ENCODE assay signal across 8 mouse cellular contexts in the genomic region with DNA sequence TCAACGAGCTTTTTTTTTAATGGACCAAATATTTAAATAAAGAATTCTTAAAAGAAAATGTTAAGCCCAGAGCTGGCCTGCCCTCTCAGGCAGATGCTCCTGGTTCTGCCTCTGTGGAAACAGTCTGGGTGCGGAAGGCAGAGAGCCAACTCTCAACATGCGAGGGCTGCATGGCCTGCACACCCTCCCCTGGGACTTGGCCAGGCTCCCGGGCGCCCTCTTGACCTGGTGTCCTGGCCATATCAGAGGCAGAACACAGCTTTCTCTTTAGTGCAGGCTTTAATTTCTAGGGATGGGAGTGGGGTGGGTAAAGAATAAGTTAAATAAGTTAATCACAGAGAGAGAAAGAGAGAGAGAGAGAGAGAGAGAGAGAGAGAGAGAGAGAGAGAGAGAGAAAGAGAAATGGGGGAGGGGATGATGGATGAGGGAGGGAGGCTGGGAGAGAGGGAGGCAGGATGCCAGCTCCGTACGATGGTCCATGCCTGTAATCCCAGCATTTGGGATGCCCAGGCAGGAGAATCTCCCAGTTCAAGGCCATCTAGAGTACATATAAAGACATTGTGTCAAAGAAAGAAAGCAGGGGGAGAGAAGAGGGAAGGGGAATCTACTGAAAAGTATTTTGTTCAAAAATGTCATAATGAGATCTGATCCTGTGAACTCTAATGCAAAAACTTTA.
DNase-seq lines count a peak whose midpoint lies in the region; ATAC-seq and TF ChIP-seq lines count a peak whose summit lies in the region.

No protein-coding gene starts in this region.

- H3K4me2 ChIP-seq in forebrain, embryonic 15.5 days (replicated peaks), result no peak overlapping the region
- H3K4me2 ChIP-seq in forebrain, postnatal 0 days (ENCODE audit: low read depth), result no peak overlapping the region
- H3K4me2 ChIP-seq in heart, embryonic 12.5 days, result no peak overlapping the region
- H3K4me2 ChIP-seq in lung, embryonic 15.5 days, result no peak overlapping the region

- WGBS in forebrain, embryonic 15.5 days, result 48% methylated on average over 7 of the region's 7 CpGs
- WGBS in forebrain, postnatal 0 days, result 43% methylated on average over 7 of the region's 7 CpGs
- 31% methylated on average over 7 of the region's 7 CpGs for whole genome bisulfite sequencing in heart, embryonic 12.5 days
- WGBS in lung, embryonic 15.5 days, result 22% methylated on average over 7 of the region's 7 CpGs

- H3K9me3 ChIP-seq in forebrain, embryonic 15.5 days, result no peaks in the 10 kb centered on the region
- H3K9me3 ChIP-seq in forebrain, postnatal 0 days (ENCODE audit: low read length), result no peaks in the 10 kb centered on the region
- no peaks in the 10 kb centered on the region for H3K9me3 ChIP-seq in heart, embryonic 12.5 days (replicated peaks)
- H3K9me3 ChIP-seq in lung, embryonic 15.5 days, result no peaks in the 10 kb centered on the region

- peak; percentile 54; the same call in 1 of the 2 replicates for ATAC-seq in forebrain, embryonic 15.5 days (replicated peaks)
- no peak for ATAC-seq in forebrain, postnatal 0 days
- peak; percentile 75 for ATAC-seq in heart, embryonic 12.5 days (ENCODE audit: insufficient number of reproducible peaks, low FRiP score)
- ATAC-seq in lung, embryonic 15.5 days (ENCODE audit: borderline replicate concordance, extremely low read depth, low FRiP score, low TSS enrichment), result peak; percentile 82
- ATAC-seq in erythroid progenitor cell, adult 5-6 weeks (replicated peaks; ENCODE audit: low FRiP score, poor library complexity, severe bottlenecking), result no peak

- no peak for DNase-seq in forebrain, postnatal 0 days
- DNase-seq in adrenal gland, adult (ENCODE audit: inconsistent age in 2 of 2, low spot score in 1 of 2), result peak; percentile 51 to 82
- DNase-seq in kidney, adult 8-10 months, result peak; percentile 88 to 91
- DNase-seq in yolk sac, embryonic 10.5 days (ENCODE audit: low spot score), result peak; percentile 74

- H3K27ac ChIP-seq in forebrain, embryonic 15.5 days (replicated peaks), result no peak overlapping the region
- H3K27ac ChIP-seq in forebrain, postnatal 0 days (ENCODE audit: low read depth, low read length), result no peak overlapping the region
- no peak overlapping the region for H3K27ac ChIP-seq in heart, embryonic 12.5 days (ENCODE audit: poor library complexity, severe bottlenecking)
- peak overlapping the region; percentile 80 for H3K27ac ChIP-seq in lung, embryonic 15.5 days

- H3K36me3 ChIP-seq in forebrain, embryonic 15.5 days, result no peaks in the 10 kb centered on the region
- H3K36me3 ChIP-seq in forebrain, postnatal 0 days (ENCODE audit: insufficient read depth), result no peaks in the 10 kb centered on the region
- H3K36me3 ChIP-seq in heart, embryonic 12.5 days, result no peaks in the 10 kb centered on the region
- H3K36me3 ChIP-seq in lung, embryonic 15.5 days, result no peaks in the 10 kb centered on the region

- H3K4me3 ChIP-seq in forebrain, embryonic 15.5 days, result no peak overlapping the region
- H3K4me3 ChIP-seq in forebrain, postnatal 0 days (ENCODE audit: low read depth, low read length), result no peak overlapping the region
- H3K4me3 ChIP-seq in heart, embryonic 12.5 days, result no peak overlapping the region
- H3K4me3 ChIP-seq in lung, embryonic 15.5 days, result no peak overlapping the region

- peaks cover 15% of the 10 kb centered on the region for H3K4me1 ChIP-seq in forebrain, embryonic 15.5 days
- H3K4me1 ChIP-seq in forebrain, postnatal 0 days (ENCODE audit: insufficient read depth), result no peaks in the 10 kb centered on the region
- H3K4me1 ChIP-seq in heart, embryonic 12.5 days (replicated peaks), result peaks cover 18% of the 10 kb centered on the region
- peaks cover 16% of the 10 kb centered on the region for H3K4me1 ChIP-seq in lung, embryonic 15.5 days

- H3K9ac ChIP-seq in forebrain, embryonic 15.5 days (replicated peaks), result no peak overlapping the region
- no peak overlapping the region for H3K9ac ChIP-seq in forebrain, postnatal 0 days
- no peak overlapping the region for H3K9ac ChIP-seq in heart, embryonic 12.5 days
- no peak overlapping the region for H3K9ac ChIP-seq in lung, embryonic 15.5 days

- H3K27me3 ChIP-seq in forebrain, embryonic 15.5 days, result no peaks in the 10 kb centered on the region
- no peaks in the 10 kb centered on the region for H3K27me3 ChIP-seq in forebrain, postnatal 0 days (ENCODE audit: insufficient read depth, low read length)
- no peaks in the 10 kb centered on the region for H3K27me3 ChIP-seq in heart, embryonic 12.5 days (replicated peaks)
- no peaks in the 10 kb centered on the region for H3K27me3 ChIP-seq in lung, embryonic 15.5 days

- no peak for TF ChIP-seq CTCF in forebrain, postnatal 0 days (IDR thresholded peaks at IDR 0.05; ENCODE audit: low read depth)

Comparison
In these comparisons a context has a peak if more than half of its experiments do, and no peak if none do; other contexts are left out.
1. ATAC-seq: peak in forebrain, embryonic 15.5 days (single experiment), heart, embryonic 12.5 days (single experiment) and lung, embryonic 15.5 days (single experiment); none in forebrain, postnatal 0 days (single experiment) and erythroid progenitor cell, adult 5-6 weeks (single experiment).